ENCODE assay signal across 9 mouse cellular contexts in the genomic region with DNA sequence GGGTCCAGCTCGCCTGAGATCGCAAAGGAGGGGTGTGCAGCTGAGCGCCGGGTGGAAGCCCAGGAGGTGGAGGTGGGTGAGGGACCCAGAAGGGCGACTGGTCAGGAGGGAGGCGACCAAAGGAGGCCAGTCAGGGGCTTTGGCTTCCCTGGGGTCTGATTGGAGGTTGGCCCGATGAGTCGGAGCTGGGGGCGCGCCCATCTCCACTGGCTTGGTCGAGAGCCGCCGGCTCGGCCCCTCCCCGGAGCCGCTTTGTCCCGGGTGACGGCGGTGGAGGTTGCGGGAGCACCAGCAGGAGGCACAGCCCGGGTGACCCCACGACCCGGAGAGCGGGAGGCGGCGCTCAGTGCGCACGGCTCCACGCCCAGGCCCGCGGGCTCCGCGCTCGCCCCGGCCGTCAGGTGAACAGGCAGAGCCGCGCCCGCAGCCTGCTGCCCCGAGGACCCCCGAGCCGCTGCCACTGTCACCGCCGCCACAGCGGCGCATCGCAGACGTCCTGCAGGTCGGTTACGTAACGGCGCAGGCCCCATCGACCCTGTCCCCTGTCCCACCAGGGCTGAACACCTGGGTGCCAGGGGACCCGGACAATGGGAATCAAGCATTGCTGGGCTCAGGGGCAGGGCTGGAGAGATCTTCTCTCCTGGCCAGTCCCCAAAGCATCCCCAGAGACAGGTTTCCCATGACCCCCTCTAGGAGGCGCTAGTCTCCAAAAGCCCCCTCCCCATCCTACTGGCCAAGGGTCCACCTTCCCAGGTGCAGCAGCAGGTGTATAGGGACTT. TPM values are rescaled to one million over a fixed set of nuclear protein-coding genes. Genes with fewer than 3 reads are reported as not detected.
DNase-seq lines count a peak whose midpoint lies in the region; ATAC-seq and TF ChIP-seq lines count a peak whose summit lies in the region.
"Had no signal": no experiment of that assay in that cellular context is flagged by ENCODE, and none has a peak within 500 bp of the region (broad histone marks: within the 10 kb centered on the region; RNA-seq: fewer than 3 reads in every experiment).

No protein-coding gene starts in this region.

- TF ChIP-seq CTCF in intestine, postnatal 0 days (IDR thresholded peaks at IDR 0.05; ENCODE audit: low read depth), result no peak; the same call in 1 of the 2 replicates

- H3K9ac ChIP-seq in embryonic facial prominence, embryonic 11.5 days (replicated peaks; ENCODE audit: low read length), result peak overlapping the region; percentile 57
- peak overlapping the region; percentile 12; the same call in 1 of the 2 replicates for H3K9ac ChIP-seq in intestine, postnatal 0 days (ENCODE audit: low read depth, low read length)
- peak overlapping the region; percentile 67 for H3K9ac ChIP-seq in limb, embryonic 13.5 days
- H3K9ac ChIP-seq in midbrain, embryonic 14.5 days (replicated peaks; ENCODE audit: low read length), result peak overlapping the region; percentile 88
- H3K9ac ChIP-seq in stomach, embryonic 16.5 days (ENCODE audit: low read length), result peak overlapping the region; percentile 76

- DNase-seq in spleen, adult 18-20 months, result peak; percentile 11 to 15
- no peak for DNase-seq in spleen, postnatal 36 days (ENCODE audit: low spot score in 2 of 2)
- DNase-seq in embryonic facial prominence, embryonic 11.5 days (ENCODE audit: low spot score), result peak; percentile 62
- DNase-seq in heart, adult 18-20 months, result peak; percentile 78 to 81
- DNase-seq in midbrain, embryonic 14.5 days, result peak; percentile 78

- 0% methylated on average over 26 of the region's 55 CpGs for WGBS in embryonic facial prominence, embryonic 11.5 days
- under 1% methylated on average over 39 of the region's 55 CpGs for WGBS in intestine, postnatal 0 days
- under 1% methylated on average over 45 of the region's 55 CpGs for WGBS in limb, embryonic 13.5 days
- under 1% methylated on average over 55 of the region's 55 CpGs for WGBS in midbrain, embryonic 14.5 days
- under 1% methylated on average over 55 of the region's 55 CpGs for WGBS in stomach, embryonic 16.5 days

- no peaks in the 10 kb centered on the region for H3K36me3 ChIP-seq in embryonic facial prominence, embryonic 11.5 days (replicated peaks; ENCODE audit: control insufficient read depth, insufficient read depth, low read depth, low read length)
- no peaks in the 10 kb centered on the region for H3K36me3 ChIP-seq in intestine, postnatal 0 days (ENCODE audit: control insufficient read depth, insufficient read depth)
- H3K36me3 ChIP-seq in limb, embryonic 13.5 days, result no peaks in the 10 kb centered on the region
- H3K36me3 ChIP-seq in midbrain, embryonic 14.5 days (ENCODE audit: control insufficient read depth, insufficient read depth, low read length), result no peaks in the 10 kb centered on the region
- no peaks in the 10 kb centered on the region for H3K36me3 ChIP-seq in stomach, embryonic 16.5 days (ENCODE audit: control insufficient read depth, insufficient read depth, low read length)

- no peak overlapping the region for H3K27ac ChIP-seq in embryonic facial prominence, embryonic 11.5 days (replicated peaks; ENCODE audit: low read depth, low read length)
- H3K27ac ChIP-seq in intestine, postnatal 0 days (ENCODE audit: low read depth, low read length), result no peak overlapping the region
- no peak overlapping the region for H3K27ac ChIP-seq in limb, embryonic 13.5 days
- peak overlapping the region; percentile 70 for H3K27ac ChIP-seq in midbrain, embryonic 14.5 days (replicated peaks; ENCODE audit: low read depth, low read length)
- 0 out of 2 replicates have a peak overlapping the region, but pooled peaks have one; percentile 33 for H3K27ac ChIP-seq in stomach, embryonic 16.5 days (ENCODE audit: low read length)
- H3K27ac ChIP-seq: macrophage had no signal

- H3K27me3 ChIP-seq in embryonic facial prominence, embryonic 11.5 days (ENCODE audit: control insufficient read depth, insufficient read depth, low read length), result peaks cover 5% of the 10 kb centered on the region; the same call in 1 of the 2 replicates
- H3K27me3 ChIP-seq in intestine, postnatal 0 days (replicated peaks; ENCODE audit: control insufficient read depth, insufficient read depth, low read length), result peaks cover 10% of the 10 kb centered on the region; the same call in 1 of the 2 replicates
- H3K27me3 ChIP-seq in limb, embryonic 13.5 days, result peaks cover 57% of the 10 kb centered on the region
- H3K27me3 ChIP-seq in midbrain, embryonic 14.5 days (ENCODE audit: control insufficient read depth, insufficient read depth, low read length), result no peaks in the 10 kb centered on the region
- H3K27me3 ChIP-seq in stomach, embryonic 16.5 days (ENCODE audit: control insufficient read depth, insufficient read depth, low read length), result peaks cover 8% of the 10 kb centered on the region; the same call in 1 of the 2 replicates

- H3K4me2 ChIP-seq in embryonic facial prominence, embryonic 11.5 days (ENCODE audit: low read depth, low read length), result peak overlapping the region; percentile 97
- H3K4me2 ChIP-seq in intestine, postnatal 0 days (replicated peaks; ENCODE audit: low read depth), result peak overlapping the region; percentile 85
- peak overlapping the region; percentile 96 for H3K4me2 ChIP-seq in limb, embryonic 13.5 days (replicated peaks)
- peak overlapping the region; percentile 85 for H3K4me2 ChIP-seq in midbrain, embryonic 14.5 days (ENCODE audit: low read length)
- peak overlapping the region; percentile 96 for H3K4me2 ChIP-seq in stomach, embryonic 16.5 days (ENCODE audit: low read depth, low read length)

- H3K4me3 ChIP-seq in embryonic facial prominence, embryonic 11.5 days (ENCODE audit: low read depth, low read length), result peak overlapping the region; percentile 54
- peak overlapping the region; percentile 52 for H3K4me3 ChIP-seq in intestine, postnatal 0 days (ENCODE audit: low read depth, low read length)
- peak overlapping the region; percentile 61 for H3K4me3 ChIP-seq in limb, embryonic 13.5 days
- H3K4me3 ChIP-seq in midbrain, embryonic 14.5 days (replicated peaks; ENCODE audit: low read depth, low read length), result peak overlapping the region; percentile 65
- H3K4me3 ChIP-seq in stomach, embryonic 16.5 days (replicated peaks; ENCODE audit: low read length), result peak overlapping the region; percentile 61

- no peaks in the 10 kb centered on the region for H3K9me3 ChIP-seq in embryonic facial prominence, embryonic 11.5 days (replicated peaks; ENCODE audit: control insufficient read depth, low read length)
- H3K9me3 ChIP-seq in intestine, postnatal 0 days (ENCODE audit: control insufficient read depth), result no peaks in the 10 kb centered on the region
- H3K9me3 ChIP-seq in limb, embryonic 13.5 days, result no peaks in the 10 kb centered on the region
- no peaks in the 10 kb centered on the region for H3K9me3 ChIP-seq in midbrain, embryonic 14.5 days (ENCODE audit: control insufficient read depth, low read length)
- no peaks in the 10 kb centered on the region for H3K9me3 ChIP-seq in stomach, embryonic 16.5 days (replicated peaks; ENCODE audit: control insufficient read depth, low read length)

- peak; percentile 87 for ATAC-seq in embryonic facial prominence, embryonic 11.5 days (replicated peaks; ENCODE audit: insufficient number of reproducible peaks, low FRiP score, low TSS enrichment, low read depth)
- peak; percentile 68 for ATAC-seq in intestine, postnatal 0 days
- peak; percentile 40; the same call in 1 of the 2 replicates for ATAC-seq in limb, embryonic 13.5 days (ENCODE audit: low FRiP score, low read depth)
- ATAC-seq in midbrain, embryonic 14.5 days (ENCODE audit: low FRiP score, low TSS enrichment), result peak; percentile 86
- ATAC-seq in stomach, embryonic 16.5 days (ENCODE audit: insufficient read depth, low FRiP score), result peak; percentile 86

- H3K4me1 ChIP-seq in embryonic facial prominence, embryonic 11.5 days (ENCODE audit: control insufficient read depth, insufficient read depth, low read length), result no peaks in the 10 kb centered on the region
- no peaks in the 10 kb centered on the region for H3K4me1 ChIP-seq in intestine, postnatal 0 days (replicated peaks; ENCODE audit: control insufficient read depth, insufficient read depth, low read length)
- peaks cover 6% of the 10 kb centered on the region; the same call in 1 of the 2 replicates for H3K4me1 ChIP-seq in limb, embryonic 13.5 days
- H3K4me1 ChIP-seq in midbrain, embryonic 14.5 days (ENCODE audit: control insufficient read depth, insufficient read depth, low read length), result 0 out of 2 replicates have a peak, but pooled peaks cover 4% of the 10 kb centered on the region
- H3K4me1 ChIP-seq in stomach, embryonic 16.5 days (ENCODE audit: control insufficient read depth, insufficient read depth, low read length), result no peaks in the 10 kb centered on the region

RNA-seq across cellular contexts. Expression of gene Rcan2, which starts 0.6 kb away (rescaled TPM):
- polyA plus RNA-seq in embryonic facial prominence, embryonic 11.5 days (2014; fragmentation: Nextera tagmentation; extraction: Ambion mirVana), result 3.1 and 7.1 TPM in 2 replicates
- 100 to 1,000 TPM; 369 to 400 TPM for total RNA-seq in heart, adult 18-20 months (2021)
- 1.3 and 1.5 TPM in 2 replicates for polyA plus RNA-seq in intestine, postnatal 0 days (2015; fragmentation: Nextera tagmentation; extraction: Ambion mirVana)
- 2.6 and 3.2 TPM in 2 replicates for polyA plus RNA-seq in limb, embryonic 13.5 days (2015; fragmentation: Nextera tagmentation; extraction: Ambion mirVana)
- polyA plus RNA-seq in midbrain, embryonic 14.5 days (2014; fragmentation: Nextera tagmentation; extraction: Ambion mirVana), result 68.5 and 79.4 TPM in 2 replicates
- polyA plus RNA-seq in stomach, embryonic 16.5 days (2015; fragmentation: Nextera tagmentation; extraction: Ambion mirVana), result 11.5 and 12.0 TPM in 2 replicates
- polyA plus RNA-seq: macrophage had no signal

Comparison
In these comparisons a context has a peak if more than half of its experiments do, and no peak if none do; other contexts are left out.
1. DNase-seq: peak in spleen, adult 18-20 months (2 of 2), embryonic facial prominence, embryonic 11.5 days (single experiment), heart, adult 18-20 months (2 of 2) and midbrain, embryonic 14.5 days (single experiment); none in spleen, postnatal 36 days (0 of 2).
2. H3K27ac ChIP-seq: peak in midbrain, embryonic 14.5 days (single experiment) and stomach, embryonic 16.5 days (single experiment); none in embryonic facial prominence, embryonic 11.5 days (single experiment), intestine, postnatal 0 days (single experiment) and limb, embryonic 13.5 days (single experiment).
3. H3K9ac ChIP-seq: peak in every context shown above with its lines; median percentile 88 in midbrain, embryonic 14.5 days; 76 in stomach, embryonic 16.5 days; 67 in limb, embryonic 13.5 days; 57 in embryonic facial prominence, embryonic 11.5 days; 12 in intestine, postnatal 0 days.
4. Peak in every context shown above with its lines, with median percentiles within 50 percentile points of each other: ATAC-seq, H3K4me2 ChIP-seq and H3K4me3 ChIP-seq.